Mouse (Mus musculus) liver, embryonic 13.5 days (tissue): ENCODE measurements around the gene Xlr5a. TPM values are rescaled to one million over a fixed set of nuclear protein-coding genes. Genes with fewer than 3 reads are reported as not detected.
"Not testable (repeated sequence)": the region's sequence is repeated elsewhere in the genome, so short reads cannot be mapped to it uniquely, and the experiment has no call there.

Source experiments
- ATAC-seq: fragments of 200-750 bp; cut with Nextera tagmentation; 2 replicates; pipeline ENCODE4 v1.8.0; 2017; ENCODE audit warnings: low read depth, mild to moderate bottlenecking, moderate number of reproducible peaks, moderate library complexity
- DNase-seq: peaks from one replicate; pipeline ENCODE4 v3.0.0; 2022
- H3K27ac ChIP-seq: fragments of 300-500 bp; sonication (generic); 2 replicates; pipeline ENCODE4 v1.5.1; 2015; ENCODE audit warnings: moderate library complexity, mild to moderate bottlenecking, inconsistent platforms
- H3K27me3 ChIP-seq: fragments of 300-500 bp; sonication (generic); 2 replicates; pipeline ENCODE4 v1.6.1; 2015; ENCODE audit warnings: mild to moderate bottlenecking, inconsistent platforms
- H3K36me3 ChIP-seq: fragments of 300-500 bp; sonication (generic); 2 replicates; pipeline ENCODE4 v1.6.1; 2015; ENCODE audit warnings: mild to moderate bottlenecking, inconsistent platforms
- H3K4me1 ChIP-seq: fragments of 300-500 bp; sonication (generic); replicated peaks from 2 replicates; pipeline ENCODE4 v1.6.1; 2015; ENCODE audit warnings: inconsistent platforms
- H3K4me2 ChIP-seq: fragments of 300-500 bp; sonication (generic); 2 replicates; pipeline ENCODE4 v1.6.1; 2015; ENCODE audit warnings: inconsistent platforms, mild to moderate bottlenecking, moderate library complexity
- H3K4me3 ChIP-seq: fragments of 300-500 bp; sonication (generic); replicated peaks from 2 replicates; pipeline ENCODE4 v1.5.1; 2015; ENCODE audit warnings: mild to moderate bottlenecking, inconsistent platforms
- H3K9ac ChIP-seq: fragments of 300-500 bp; sonication (generic); 2 replicates; pipeline ENCODE4 v1.6.1; 2015; ENCODE audit warnings: mild to moderate bottlenecking, inconsistent platforms
- H3K9me3 ChIP-seq: fragments of 300-500 bp; sonication (generic); replicated peaks from 2 replicates; pipeline ENCODE4 v1.6.1; 2016; ENCODE audit warnings: inconsistent platforms
- WGBS: fragments of 180-500 bp; shearing (Covaris S2); methylation state at CpG from one replicate; pipeline ENCODE4 v1.1.7; 2015; ENCODE audit not compliant: insufficient replicate concordance; 5-methylcytosine and 5-hydroxymethylcytosine counted together
- polyA plus RNA-seq: library from polyadenylated mRNA; unstranded; fragments of >200 nt; fragmentation: Nextera tagmentation; extraction: Ambion mirVana; gene quantifications from 2 replicates; pipeline ENCODE4 v1.2.1, GENCODE M21; 2015

Xlr5a gene
- not detected in 2 replicates for polyA plus RNA-seq

DNA sequence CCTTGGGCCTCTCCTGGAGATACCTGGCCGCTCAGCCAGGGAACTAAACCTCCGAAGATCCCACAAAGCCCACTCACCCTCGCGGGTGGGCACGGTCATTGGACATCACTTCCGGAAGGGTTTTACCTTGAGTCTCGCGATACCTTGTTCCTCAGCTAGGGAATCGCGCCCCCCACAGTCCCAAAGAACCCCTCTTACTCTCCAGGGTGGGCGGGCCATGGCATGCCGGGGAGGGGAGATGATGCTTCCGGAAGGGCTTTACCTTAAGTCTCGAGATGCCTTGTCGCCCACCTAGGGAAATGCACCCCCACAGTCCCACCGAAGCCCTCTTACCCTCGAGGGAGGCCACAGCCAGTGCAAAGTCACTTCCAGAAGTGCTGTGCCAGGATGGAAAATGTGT, at the start of gene Xlr5a, which contains the start of gene Xlr5c:
Xlr5a (minus strand) TSS at position 101 of the 400 bp plus-strand sequence.
Xlr5c (minus strand) TSS at position 101 of the 400 bp plus-strand sequence.
- H3K9me3 ChIP-seq, H3K4me2 ChIP-seq, H3K4me1 ChIP-seq, H3K36me3 ChIP-seq, ATAC-seq, H3K27ac ChIP-seq, H3K4me3 ChIP-seq, DNase-seq, H3K27me3 ChIP-seq, H3K9ac ChIP-seq: not testable (repeated sequence)
- 76% methylated on average over 15 of the region's 17 CpGs for WGBS

DNA sequence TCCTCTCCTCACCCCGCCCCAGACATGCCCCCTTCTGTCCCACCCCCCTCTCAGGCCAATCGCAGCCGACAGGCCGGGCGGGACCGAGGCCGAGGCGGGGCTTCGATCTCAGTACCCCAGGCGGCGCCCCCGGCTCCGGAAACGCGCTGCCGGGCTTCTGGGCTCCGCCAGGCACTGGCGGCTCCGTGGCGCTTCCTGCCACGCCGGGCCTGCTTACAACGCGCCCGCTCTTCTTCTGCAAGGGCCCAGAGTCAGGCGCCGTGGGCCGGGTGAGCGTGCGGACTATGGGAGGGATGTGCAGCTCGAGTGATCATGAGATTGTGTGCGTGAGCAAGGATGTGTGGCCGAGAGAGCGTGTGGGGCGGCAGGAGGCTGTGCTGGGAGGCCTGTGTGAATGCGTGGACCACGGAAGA, 49.7 kb upstream of the Xlr5a start, which contains the start of gene Zfp275:
Zfp275 (plus strand) TSS at position 139 of the 413 bp plus-strand sequence.
- Histone ChIP-seq H3K27me3 (0 out of 2 replicates have a peak, but pooled peaks cover 2% of the 10 kb centered on the region), H3K27ac (no peak within 1 kb of the TSS), H3K36me3 (no peaks in the 10 kb centered on the region), H3K4me2 (peak within 1 kb of the TSS; percentile 72), H3K9me3 (no peaks in the 10 kb centered on the region), H3K4me1 (peaks cover 17% of the 10 kb centered on the region), H3K9ac (peak within 1 kb of the TSS; percentile 65), H3K4me3 (peak within 1 kb of the TSS; percentile 66)
- ATAC-seq, result peak; percentile 92
- DNase-seq, result peak; percentile 51
- 16% methylated on average over 36 of the region's 37 CpGs for WGBS

- no peaks in the 10 kb centered on the region for H3K9me3 ChIP-seq
- 0 out of 2 replicates have a peak, but pooled peaks cover 2% of the 10 kb centered on the region for H3K27me3 ChIP-seq
- peaks cover 17% of the 10 kb centered on the region for H3K4me1 ChIP-seq
- H3K36me3 ChIP-seq, result no peaks in the 10 kb centered on the region
- no peak for DNase-seq
- H3K27ac ChIP-seq, result no peak overlapping the region
- H3K4me3 ChIP-seq, result peak overlapping the region; percentile 66
- ATAC-seq, result peak; percentile 13; the same call in 1 of the 2 replicates
- peak overlapping the region; percentile 72 for H3K4me2 ChIP-seq
- 30% methylated on average over 3 of the region's 3 CpGs for WGBS
- no peak overlapping the region for H3K9ac ChIP-seq
These were observed 49.3 kb upstream of the Xlr5a start for GRCm38 (mm10) chrX:73342068-73342467.

GRCm38 (mm10) chrX:73341473-73341872, 48.7 kb upstream of the Xlr5a start:
- no peak overlapping the region for H3K27ac ChIP-seq
- 10% methylated on average over 1 of the region's 1 CpGs for WGBS
- no peak for DNase-seq
- no peak overlapping the region for H3K9ac ChIP-seq
- H3K4me3 ChIP-seq, result no peak overlapping the region
- ATAC-seq, result no peak
- no peaks in the 10 kb centered on the region for H3K9me3 ChIP-seq
- no peaks in the 10 kb centered on the region for H3K36me3 ChIP-seq
- no peak overlapping the region for H3K4me2 ChIP-seq
- peaks cover 17% of the 10 kb centered on the region for H3K4me1 ChIP-seq
- H3K27me3 ChIP-seq, result 0 out of 2 replicates have a peak, but pooled peaks cover 2% of the 10 kb centered on the region

- Histone ChIP-seq H3K9me3 (no peaks in the 10 kb centered on the region), H3K9ac (no peak within 1 kb of the TSS), H3K36me3 (no peaks in the 10 kb centered on the region), H3K4me3 (no peak within 1 kb of the TSS), H3K4me1 (no peaks in the 10 kb centered on the region), H3K27ac (no peak within 1 kb of the TSS), H3K4me2 (no peak within 1 kb of the TSS), H3K27me3 (0 out of 2 replicates have a peak, but pooled peaks cover 3% of the 10 kb centered on the region)
- DNase-seq (no peak), ATAC-seq (no peak)
- WGBS, result 75% methylated on average over 4 of the region's 4 CpGs
These were observed 44.0 kb upstream of the Xlr5a start, which contains the start of gene Gm45015 for GRCm38 (mm10) chrX:73336740-73337139. Gene Gm45015, minus strand, starts transcription at chrX:73336840.

DNA sequence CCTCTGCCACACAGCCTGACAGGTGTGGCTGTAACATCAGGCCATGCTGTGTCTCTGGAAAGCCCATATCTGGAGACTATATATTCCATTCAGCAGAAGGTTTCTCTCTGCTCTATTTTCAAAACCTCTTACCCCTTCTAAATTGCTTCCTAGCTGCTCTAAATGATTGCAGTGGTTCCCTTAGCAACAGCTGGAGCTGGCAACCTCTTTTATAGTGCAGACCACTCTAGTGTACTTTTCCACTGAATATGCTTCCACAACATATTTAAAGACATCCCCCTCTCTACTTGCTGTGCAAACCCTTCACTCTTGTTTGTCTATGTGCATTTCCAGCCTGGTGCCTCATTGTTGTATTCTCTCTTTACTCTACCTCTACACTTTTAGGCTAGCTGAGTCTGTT, 40.8 kb upstream of the Xlr5a start:
- Histone ChIP-seq H3K9ac (no peak overlapping the region), H3K4me3 (no peak overlapping the region), H3K4me1 (no peaks in the 10 kb centered on the region), H3K36me3 (no peaks in the 10 kb centered on the region), H3K9me3 (no peaks in the 10 kb centered on the region), H3K4me2 (no peak overlapping the region), H3K27me3 (0 out of 2 replicates have a peak, but pooled peaks cover 3% of the 10 kb centered on the region), H3K27ac (no peak overlapping the region)
- DNase-seq (no peak), ATAC-seq (no peak)

DNA sequence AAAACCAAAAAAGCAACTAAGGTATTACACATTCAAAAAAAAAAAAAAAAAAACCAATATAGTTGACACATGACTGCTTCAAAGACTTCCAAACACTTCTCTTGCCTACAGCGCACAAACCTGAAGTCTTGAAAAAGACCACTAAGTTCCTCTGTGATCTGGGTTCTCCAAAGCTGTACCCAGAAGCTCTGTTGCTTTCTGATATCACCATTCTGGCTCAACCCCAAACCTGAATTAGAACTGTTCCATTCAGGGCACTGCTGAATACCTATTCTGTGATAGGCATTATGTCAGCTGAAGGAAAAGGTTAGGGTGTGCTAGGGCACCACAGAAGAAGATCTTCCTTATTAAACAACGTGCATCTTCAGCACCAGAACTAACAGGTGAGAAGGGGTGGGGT, 34.4 kb upstream of the Xlr5a start:
- no peak for ATAC-seq
- Histone ChIP-seq H3K9me3 (no peaks in the 10 kb centered on the region), H3K27ac (no peak overlapping the region), H3K4me1 (no peaks in the 10 kb centered on the region), H3K36me3 (no peaks in the 10 kb centered on the region), H3K27me3 (0 out of 2 replicates have a peak, but pooled peaks cover 6% of the 10 kb centered on the region), H3K4me2 (no peak overlapping the region), H3K4me3 (no peak overlapping the region), H3K9ac (no peak overlapping the region)
- WGBS, result 55% methylated on average over 2 of the region's 2 CpGs
- DNase-seq, result no peak

DNA sequence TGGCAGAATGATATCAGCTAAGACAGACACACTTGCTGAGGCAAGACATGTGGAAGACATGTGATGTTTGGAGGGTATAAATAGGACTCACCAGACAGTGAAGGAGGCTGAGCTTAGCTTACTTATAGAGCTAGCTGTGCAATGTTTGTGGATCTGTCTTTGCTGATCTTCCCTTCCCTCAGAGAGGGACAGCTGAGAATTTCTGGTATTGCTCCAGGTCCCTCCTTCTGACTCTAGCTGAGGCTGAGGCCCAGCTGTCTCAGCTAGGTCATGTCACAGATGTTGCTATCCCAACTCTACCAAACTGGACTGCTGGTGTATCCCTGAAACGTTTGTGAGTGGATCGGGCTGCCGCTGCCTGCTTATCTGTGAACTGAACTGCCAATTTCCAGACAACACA, 28.3 kb upstream of the Xlr5a start:
- no peak for DNase-seq
- no peaks in the 10 kb centered on the region for H3K27me3 ChIP-seq
- H3K9ac ChIP-seq, result no peak overlapping the region

DNA sequence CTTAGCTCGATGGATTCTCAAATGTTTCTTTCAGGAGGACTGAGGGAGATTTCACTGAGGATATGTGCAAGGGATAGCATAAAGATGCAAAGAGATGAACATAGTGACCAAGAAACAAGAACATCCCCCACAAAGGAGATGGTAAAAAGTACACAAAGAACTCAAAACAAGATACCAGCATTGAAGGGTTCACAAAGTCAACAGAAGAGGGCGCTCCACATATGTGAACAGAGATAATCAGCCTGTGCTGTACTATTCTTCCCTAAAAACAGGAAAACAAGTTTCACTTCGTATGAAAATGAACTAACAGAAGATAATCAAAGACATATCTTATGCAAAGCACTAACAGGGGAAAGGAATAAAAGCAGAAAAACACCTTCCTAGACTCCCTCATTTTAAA, 19.7 kb upstream of the Xlr5a start:
- H3K27ac ChIP-seq, result no peak overlapping the region
- no peaks in the 10 kb centered on the region for H3K9me3 ChIP-seq
- ATAC-seq, result no peak
- H3K9ac ChIP-seq, result no peak overlapping the region
- H3K4me2 ChIP-seq, result no peak overlapping the region
- WGBS, result 20% methylated on average over 3 of the region's 3 CpGs
- H3K4me3 ChIP-seq, result no peak overlapping the region
- no peaks in the 10 kb centered on the region for H3K36me3 ChIP-seq
- no peak for DNase-seq
- no peaks in the 10 kb centered on the region for H3K27me3 ChIP-seq
- no peaks in the 10 kb centered on the region for H3K4me1 ChIP-seq

More for the DNA sequence above, 28.3 kb upstream of the Xlr5a start:
- Histone ChIP-seq H3K36me3 (no peaks in the 10 kb centered on the region), H3K4me3 (no peak overlapping the region), H3K4me2 (no peak overlapping the region), H3K9me3 (no peaks in the 10 kb centered on the region), H3K4me1 (no peaks in the 10 kb centered on the region), H3K27ac (no peak overlapping the region)
- WGBS, result 54% methylated on average over 3 of the region's 3 CpGs
- ATAC-seq, result no peak

DNA sequence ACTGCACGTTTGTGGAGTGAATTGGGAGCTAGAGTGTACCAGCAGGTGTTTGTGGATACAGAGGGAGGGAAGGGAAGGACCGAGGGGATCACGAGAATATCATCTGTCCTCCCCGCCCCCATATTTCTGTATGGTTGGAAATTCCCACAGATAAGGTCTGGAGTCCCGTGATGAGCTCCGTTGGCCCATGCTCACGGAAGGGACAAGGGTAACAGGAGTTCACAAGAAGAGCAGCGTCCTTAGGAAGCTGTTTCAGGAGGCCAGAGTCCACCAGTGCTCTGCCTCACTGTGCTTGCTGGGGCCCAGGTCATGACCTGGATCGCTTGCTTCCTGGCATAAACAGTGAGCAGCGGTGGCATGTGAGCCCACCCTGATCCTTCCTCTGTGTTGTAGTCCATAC, 3.0 kb upstream of the Xlr5a start:
- H3K4me2 ChIP-seq, H3K36me3 ChIP-seq, ATAC-seq, H3K9me3 ChIP-seq, H3K4me1 ChIP-seq, H3K27me3 ChIP-seq, DNase-seq, H3K27ac ChIP-seq, H3K9ac ChIP-seq, H3K4me3 ChIP-seq: not testable (repeated sequence)
- 48% methylated on average over 9 of the region's 10 CpGs for WGBS

GRCm38 (mm10) chrX:73265270-73265669, 27.5 kb downstream of the Xlr5a start, which contains the start of gene Xlr3c:
Gene Xlr3c, minus strand, starts transcription at chrX:73265390.
- ATAC-seq, H3K4me2 ChIP-seq: not testable (repeated sequence)
- WGBS, result 74% methylated on average over 14 of the region's 14 CpGs

DNA sequence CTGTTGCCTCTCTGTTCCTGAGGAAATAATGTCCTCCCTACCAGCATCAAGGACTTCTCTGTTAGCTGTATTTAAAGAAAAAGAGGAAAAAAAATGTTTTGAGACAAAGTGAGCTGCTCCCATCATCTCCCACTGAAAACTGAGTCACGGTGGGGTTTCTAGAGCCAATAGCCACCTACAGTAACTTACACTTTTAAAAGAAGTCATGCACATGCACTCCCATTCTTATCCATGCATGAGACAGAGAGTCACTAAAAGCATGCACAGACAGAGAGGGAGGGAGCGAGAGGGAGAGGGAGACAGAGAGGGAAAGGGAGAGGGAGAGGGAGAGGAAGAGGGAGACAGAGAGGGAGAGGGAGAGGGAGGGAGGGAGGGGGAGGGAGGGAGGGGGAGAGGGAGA, 30.3 kb downstream of the Xlr5a start:
- not testable (repeated sequence) for H3K4me1 ChIP-seq, H3K4me3 ChIP-seq, H3K4me2 ChIP-seq, H3K9ac ChIP-seq, DNase-seq, H3K27me3 ChIP-seq, H3K9me3 ChIP-seq, H3K27ac ChIP-seq, H3K36me3 ChIP-seq, ATAC-seq
- WGBS, result 63% methylated on average over 1 of the region's 2 CpGs

More at GRCm38 (mm10) chrX:73265270-73265669, 27.5 kb downstream of the Xlr5a start, which contains the start of gene Xlr3c:
- H3K36me3 ChIP-seq, H3K9ac ChIP-seq, H3K4me3 ChIP-seq, H3K4me1 ChIP-seq, H3K27ac ChIP-seq, H3K9me3 ChIP-seq, DNase-seq, H3K27me3 ChIP-seq: not testable (repeated sequence)
